Mouse (Mus musculus): ENCODE measurements around the gene Abhd17b. TPM values are rescaled to one million over a fixed set of nuclear protein-coding genes. Genes with fewer than 3 reads are reported as not detected.
"Not testable (repeated sequence)": the region's sequence is repeated elsewhere in the genome, so short reads cannot be mapped to it uniquely, and the experiment has no call there.

Gene Abhd17b
- polyA plus RNA-seq (2016; fragmentation: Nextera tagmentation; extraction: Ambion mirVana) = 39.1 and 41.4 TPM in 2 replicates

DNA sequence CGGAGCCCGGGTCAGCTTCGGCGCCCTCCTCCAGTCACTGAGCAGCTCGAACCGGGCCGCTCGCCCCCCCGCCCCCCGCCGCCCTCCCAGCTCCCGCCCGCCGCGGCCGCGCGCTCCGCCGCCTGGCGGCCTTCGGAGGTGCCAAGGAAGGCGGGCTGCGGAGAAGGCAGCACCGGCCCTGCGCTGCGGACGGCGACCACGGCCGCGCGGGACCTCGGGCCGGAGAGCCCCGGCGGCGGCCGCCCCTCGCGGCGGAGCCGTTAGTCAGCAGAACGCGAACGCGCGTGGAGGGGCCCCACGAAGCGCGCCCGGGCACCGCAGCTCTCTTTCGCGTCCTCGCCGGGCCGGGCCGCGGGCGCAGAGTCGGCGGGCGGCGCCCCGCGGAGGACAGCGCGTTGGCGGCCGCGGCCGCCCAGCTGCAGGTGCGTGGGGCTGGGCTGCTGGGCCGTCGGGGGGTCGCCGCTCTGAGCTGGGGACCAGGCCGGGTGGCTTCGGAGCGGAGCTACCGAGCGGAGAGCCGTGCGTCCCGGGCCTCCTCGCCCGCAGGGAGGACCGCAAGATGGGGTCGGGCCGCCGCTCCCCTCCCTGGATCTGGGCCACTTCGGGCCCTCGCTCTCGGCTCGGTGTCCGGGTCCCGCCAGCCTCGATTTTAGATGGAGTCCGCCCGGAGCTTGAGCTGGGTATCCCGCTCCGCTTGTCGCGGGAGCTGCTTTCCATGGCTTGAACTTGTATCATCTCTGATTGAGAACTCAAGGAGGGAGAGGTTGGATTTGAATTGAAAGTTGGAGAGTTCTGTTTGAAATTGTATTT lies at the start of gene Abhd17b:
Abhd17b (plus strand) TSS at position 14 of the 810 bp plus-strand sequence.
- Histone ChIP-seq H3K36me3 (no peaks in the 10 kb centered on the region), H3K27ac (peak within 1 kb of the TSS; percentile 98), H3K4me3 (peak within 1 kb of the TSS; percentile 89), H3K4me2 (replicated peaks) (peak within 1 kb of the TSS; percentile 71), H3K9me3 (no peaks in the 10 kb centered on the region), H3K4me1 (peaks cover 22% of the 10 kb centered on the region; the same call in 1 of the 2 replicates), H3K27me3 (no peaks in the 10 kb centered on the region), H3K9ac (peak within 1 kb of the TSS; percentile 94)
- under 1% methylated on average over 95 of the region's 105 CpGs for WGBS
- ATAC-seq (ENCODE audit: insufficient number of reproducible peaks, insufficient read depth, low FRiP score, low TSS enrichment) = peak; percentile 37

DNA sequence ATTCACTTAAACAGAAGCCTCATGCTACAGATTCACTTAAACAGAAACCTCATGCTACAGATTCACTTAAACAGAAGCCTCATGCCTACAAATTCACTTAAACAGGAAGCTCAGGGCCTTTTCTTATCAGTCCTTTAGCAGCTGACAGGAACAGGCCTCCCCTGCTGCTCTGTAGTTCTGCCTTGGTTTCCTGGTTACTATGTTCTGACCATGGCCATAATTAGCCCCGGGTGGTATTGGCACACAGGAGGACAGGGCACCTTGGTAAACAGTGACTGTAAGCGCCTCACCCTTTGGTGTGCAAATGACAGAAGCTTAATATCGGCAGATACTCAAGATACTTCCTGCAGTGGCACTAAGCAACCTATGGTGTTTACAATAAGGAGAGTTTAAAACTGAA lies 49.1 kb upstream of the Abhd17b start:
- Histone ChIP-seq H3K9me3 (no peaks in the 10 kb centered on the region), H3K4me2 (replicated peaks) (no peak overlapping the region), H3K27ac (no peak overlapping the region), H3K27me3 (no peaks in the 10 kb centered on the region), H3K4me3 (no peak overlapping the region), H3K36me3 (no peaks in the 10 kb centered on the region), H3K4me1 (peaks cover 7% of the 10 kb centered on the region; the same call in 1 of the 2 replicates), H3K9ac (no peak overlapping the region)
- no peak for ATAC-seq (ENCODE audit: insufficient number of reproducible peaks, insufficient read depth, low FRiP score, low TSS enrichment)
- 70% methylated on average over 3 of the region's 3 CpGs for WGBS

- no peak overlapping the region for H3K27ac ChIP-seq
- H3K4me1 ChIP-seq = no peaks in the 10 kb centered on the region
- ATAC-seq (ENCODE audit: insufficient number of reproducible peaks, insufficient read depth, low FRiP score, low TSS enrichment) = no peak
- H3K4me2 ChIP-seq (replicated peaks) = no peak overlapping the region
- no peak overlapping the region for H3K4me3 ChIP-seq
- H3K27me3 ChIP-seq = no peaks in the 10 kb centered on the region
- no peaks in the 10 kb centered on the region for H3K36me3 ChIP-seq
- H3K9ac ChIP-seq = no peak overlapping the region
- 87% methylated on average over 3 of the region's 3 CpGs for WGBS
- no peaks in the 10 kb centered on the region for H3K9me3 ChIP-seq
These were observed 47.7 kb upstream of the Abhd17b start for GRCm38 (mm10) chr19:21605294-21605693.

DNA sequence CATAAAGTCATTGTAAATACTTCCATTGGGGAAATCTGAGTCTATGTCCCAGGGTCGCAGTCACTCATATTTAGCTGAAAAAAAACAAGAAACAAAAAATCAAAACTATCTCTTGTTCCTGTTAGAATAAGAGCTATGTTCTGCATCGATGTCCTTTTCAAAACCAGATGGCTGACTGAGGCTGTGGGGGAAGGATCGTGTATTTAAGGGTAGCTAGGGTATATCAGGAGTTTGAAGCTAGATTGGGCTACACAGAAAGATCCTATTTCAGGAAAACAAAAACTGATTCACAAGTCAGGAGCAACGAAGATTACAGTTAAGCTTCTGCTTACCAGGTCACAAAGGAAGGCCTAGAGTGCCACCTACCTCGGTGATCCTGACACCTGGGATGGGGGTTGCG lies 42.7 kb upstream of the Abhd17b start:
- Histone ChIP-seq H3K4me3 (no peak overlapping the region), H3K9ac (no peak overlapping the region), H3K4me1 (no peaks in the 10 kb centered on the region), H3K36me3 (no peaks in the 10 kb centered on the region), H3K27me3 (no peaks in the 10 kb centered on the region), H3K27ac (no peak overlapping the region), H3K4me2 (replicated peaks) (no peak overlapping the region), H3K9me3 (no peaks in the 10 kb centered on the region)
- ATAC-seq (ENCODE audit: insufficient number of reproducible peaks, insufficient read depth, low FRiP score, low TSS enrichment) = no peak
- WGBS = 67% methylated on average over 6 of the region's 6 CpGs

DNA sequence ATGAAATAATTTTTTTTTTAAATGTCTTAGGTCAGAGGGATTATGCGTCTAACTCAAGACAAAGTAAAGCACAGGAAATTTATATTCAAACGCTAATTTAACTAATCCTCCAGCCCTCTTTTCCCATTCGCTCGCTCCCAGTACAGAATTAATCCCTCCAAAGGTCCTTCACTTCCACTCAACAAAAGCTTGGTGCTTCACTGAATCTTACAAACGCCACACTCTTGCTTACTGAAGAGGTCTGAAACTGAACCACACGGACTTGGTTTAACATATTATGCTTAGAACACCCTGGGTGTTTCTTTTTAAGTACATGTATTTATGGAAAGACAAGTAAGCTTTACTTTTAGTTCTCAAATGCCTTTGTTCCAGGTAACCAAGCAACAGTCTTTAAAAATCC lies 41.7 kb upstream of the Abhd17b start:
- ATAC-seq (ENCODE audit: insufficient number of reproducible peaks, insufficient read depth, low FRiP score, low TSS enrichment) = no peak
- Histone ChIP-seq H3K4me3 (no peak overlapping the region), H3K9ac (no peak overlapping the region), H3K4me1 (no peaks in the 10 kb centered on the region), H3K4me2 (replicated peaks) (no peak overlapping the region), H3K9me3 (no peaks in the 10 kb centered on the region), H3K36me3 (no peaks in the 10 kb centered on the region), H3K27ac (no peak overlapping the region), H3K27me3 (no peaks in the 10 kb centered on the region)
- 50% methylated on average over 6 of the region's 6 CpGs for WGBS

- ATAC-seq (ENCODE audit: insufficient number of reproducible peaks, insufficient read depth, low FRiP score, low TSS enrichment) = no peak
- no peak overlapping the region for H3K27ac ChIP-seq
- no peaks in the 10 kb centered on the region for H3K27me3 ChIP-seq
- H3K4me2 ChIP-seq (replicated peaks) = no peak overlapping the region
- H3K9ac ChIP-seq = no peak overlapping the region
- no peaks in the 10 kb centered on the region for H3K9me3 ChIP-seq
- H3K4me1 ChIP-seq = no peaks in the 10 kb centered on the region
- no peak overlapping the region for H3K4me3 ChIP-seq
- 82% methylated on average over 9 of the region's 9 CpGs for WGBS
- no peaks in the 10 kb centered on the region for H3K36me3 ChIP-seq
These were observed 41.0 kb upstream of the Abhd17b start for GRCm38 (mm10) chr19:21611725-21612575.

DNA sequence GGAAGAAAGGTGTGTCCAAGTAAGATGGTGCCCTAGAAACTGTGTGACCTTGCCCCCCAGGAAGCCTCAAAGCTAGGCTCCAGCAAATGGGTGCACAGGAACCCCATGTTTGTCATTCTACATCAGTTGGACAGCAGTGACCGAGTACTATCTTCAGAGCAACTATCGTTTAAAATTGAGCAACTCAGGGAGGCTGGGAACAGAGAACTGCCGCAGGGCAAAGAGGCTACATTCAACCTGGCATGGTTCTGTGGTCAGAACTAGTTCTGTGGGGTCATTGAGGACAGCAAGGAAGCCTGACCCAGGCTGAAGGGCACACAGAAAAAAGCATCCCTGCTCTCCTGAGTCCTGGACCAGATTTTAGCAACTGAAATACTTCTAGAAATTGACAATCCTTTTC lies 37.2 kb upstream of the Abhd17b start:
- WGBS = 90% methylated on average over 3 of the region's 3 CpGs
- ATAC-seq (ENCODE audit: insufficient number of reproducible peaks, insufficient read depth, low FRiP score, low TSS enrichment) = no peak
- no peak overlapping the region for H3K27ac ChIP-seq
- no peak overlapping the region for H3K4me3 ChIP-seq
- no peaks in the 10 kb centered on the region for H3K36me3 ChIP-seq
- H3K4me2 ChIP-seq (replicated peaks) = no peak overlapping the region
- no peaks in the 10 kb centered on the region for H3K4me1 ChIP-seq
- H3K9me3 ChIP-seq = no peaks in the 10 kb centered on the region
- no peak overlapping the region for H3K9ac ChIP-seq
- no peaks in the 10 kb centered on the region for H3K27me3 ChIP-seq

DNA sequence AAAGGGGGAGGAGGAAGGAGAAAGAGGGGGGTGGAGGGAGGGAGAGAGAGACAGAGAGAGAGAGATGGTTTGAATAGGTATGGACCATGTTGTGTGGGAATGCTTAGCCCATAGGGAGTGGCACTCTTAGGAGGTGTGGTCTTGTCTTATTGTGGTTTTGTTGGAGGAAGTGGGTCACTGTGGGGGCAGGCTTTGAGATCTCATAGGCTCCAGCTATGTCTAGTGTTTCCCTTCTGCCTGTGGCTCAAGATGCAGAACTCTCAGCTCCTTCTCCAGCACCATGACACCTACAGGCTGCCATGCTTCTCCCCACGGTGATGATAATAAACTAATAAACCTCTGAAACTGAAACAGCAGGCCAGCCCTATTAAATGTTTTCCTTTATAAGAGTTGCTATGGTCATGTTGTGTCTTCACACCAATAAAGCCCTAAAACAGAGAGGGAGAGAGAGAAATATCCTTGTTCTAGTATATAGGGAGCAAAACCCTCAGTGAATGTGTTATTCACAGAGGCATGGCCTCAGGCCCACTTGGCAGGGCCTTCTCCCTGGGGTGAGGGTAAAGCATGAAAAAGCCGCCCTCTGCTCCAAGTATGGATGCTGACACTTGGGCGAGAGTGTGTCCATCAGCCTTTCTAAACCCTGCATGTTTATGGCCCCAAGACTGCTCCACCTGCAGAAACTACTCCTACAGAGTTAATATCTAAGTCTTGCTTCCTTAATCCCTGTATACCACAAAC lies 29.4 kb upstream of the Abhd17b start:
- ATAC-seq (ENCODE audit: insufficient number of reproducible peaks, insufficient read depth, low FRiP score, low TSS enrichment) = no peak
- Histone ChIP-seq H3K27me3 (no peaks in the 10 kb centered on the region), H3K36me3 (no peaks in the 10 kb centered on the region), H3K4me1 (no peaks in the 10 kb centered on the region), H3K4me2 (replicated peaks) (no peak overlapping the region), H3K4me3 (no peak overlapping the region), H3K9me3 (no peaks in the 10 kb centered on the region), H3K27ac (no peak overlapping the region), H3K9ac (no peak overlapping the region)
- 91% methylated on average over 3 of the region's 3 CpGs for WGBS

DNA sequence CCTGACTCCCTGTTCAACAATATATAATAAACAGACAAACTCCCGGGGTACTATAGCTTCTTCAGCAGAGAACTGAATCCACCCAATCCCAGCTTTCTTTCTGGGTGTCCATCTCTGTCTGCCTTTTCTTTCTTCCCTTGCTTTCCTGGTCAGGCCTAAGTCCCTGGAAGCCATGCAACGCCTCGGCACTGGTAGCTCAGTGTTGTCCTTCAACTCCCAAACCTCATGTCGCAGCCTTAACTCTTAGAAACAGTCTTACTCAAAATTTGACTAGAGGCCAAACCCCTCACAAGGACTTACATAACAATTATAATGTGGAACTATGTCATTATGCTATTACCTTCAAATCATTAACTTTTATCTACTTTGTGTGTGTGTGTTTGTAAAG lies 28.8 kb upstream of the Abhd17b start:
- Histone ChIP-seq H3K9me3 (no peaks in the 10 kb centered on the region), H3K4me3 (no peak overlapping the region), H3K27ac (no peak overlapping the region), H3K9ac (no peak overlapping the region), H3K27me3 (no peaks in the 10 kb centered on the region), H3K4me1 (no peaks in the 10 kb centered on the region), H3K36me3 (no peaks in the 10 kb centered on the region), H3K4me2 (replicated peaks) (no peak overlapping the region)
- ATAC-seq (ENCODE audit: insufficient number of reproducible peaks, insufficient read depth, low FRiP score, low TSS enrichment) = no peak
- 86% methylated on average over 4 of the region's 4 CpGs for WGBS

GRCm38 (mm10) chr19:21626271-21626988 lies 26.6 kb upstream of the Abhd17b start:
- Histone ChIP-seq H3K27me3 (no peaks in the 10 kb centered on the region), H3K9me3 (no peaks in the 10 kb centered on the region), H3K27ac (no peak overlapping the region), H3K4me2 (replicated peaks) (no peak overlapping the region), H3K4me3 (no peak overlapping the region), H3K9ac (no peak overlapping the region), H3K4me1 (0 out of 2 replicates have a peak, but pooled peaks cover 3% of the 10 kb centered on the region), H3K36me3 (no peaks in the 10 kb centered on the region)
- WGBS = 83% methylated on average over 6 of the region's 6 CpGs
- ATAC-seq (ENCODE audit: insufficient number of reproducible peaks, insufficient read depth, low FRiP score, low TSS enrichment) = no peak

GRCm38 (mm10) chr19:21628440-21628839 lies 24.5 kb upstream of the Abhd17b start:
- not testable (repeated sequence) for H3K36me3 ChIP-seq; H3K27me3 ChIP-seq; H3K4me3 ChIP-seq; H3K27ac ChIP-seq; ATAC-seq (ENCODE audit: insufficient number of reproducible peaks, insufficient read depth, low FRiP score, low TSS enrichment); H3K9ac ChIP-seq; H3K9me3 ChIP-seq; H3K4me1 ChIP-seq; H3K4me2 ChIP-seq (replicated peaks)
- 48% methylated on average over 11 of the region's 11 CpGs for WGBS

Data from embryonic facial prominence, embryonic 12.5 days (tissue).